Mouse (Mus musculus) frontal cortex, postnatal 10 days (tissue): ENCODE data around the gene Tgtp2.
"Not testable (repeated sequence)": the region's sequence is repeated elsewhere in the genome, so short reads cannot be mapped to it uniquely, and the experiment has no call there.

ENCODE experiments used
- DNase-seq, 2 experiments: peaks; one replicate each; pipeline ENCODE4 v3.0.0; 2022; ENCODE audit warnings: low spot score in 2 of 2, mixed read lengths in 1 of 2

The Tgtp2 gene

GRCm38 (mm10) chr11:49084875-49085274, 20.9 kb upstream of the Tgtp2 start:
- no peak for DNase-seq

GRCm38 (mm10) chr11:49084385-49084784, 20.4 kb upstream of the Tgtp2 start:
- DNase-seq: no peak

- no peak for DNase-seq
Measured at GRCm38 (mm10) chr11:49083808-49084207, 19.8 kb upstream of the Tgtp2 start.

- DNase-seq: peak in 1 of 2 experiments; percentile 17
Measured at GRCm38 (mm10) chr11:49083146-49083545, 19.1 kb upstream of the Tgtp2 start.

GRCm38 (mm10) chr11:49081886-49082285, 17.9 kb upstream of the Tgtp2 start:
- DNase-seq: no peak

GRCm38 (mm10) chr11:49081356-49081755, 17.4 kb upstream of the Tgtp2 start:
- no peak for DNase-seq

- no peak for DNase-seq
Measured at GRCm38 (mm10) chr11:49080636-49081035, 16.6 kb upstream of the Tgtp2 start.

- DNase-seq: no peak
Measured at GRCm38 (mm10) chr11:49078719-49079118, 14.7 kb upstream of the Tgtp2 start.

GRCm38 (mm10) chr11:49077012-49077411, 13.0 kb upstream of the Tgtp2 start:
- no peak for DNase-seq

- not testable (repeated sequence) for DNase-seq
Measured at GRCm38 (mm10) chr11:49076001-49076757, 12.2 kb upstream of the Tgtp2 start, which contains the start of gene Ifi47. TSS of gene Ifi47 (plus strand) at chr11:49076587.

- no peak for DNase-seq
Measured at GRCm38 (mm10) chr11:49068358-49068757, 4.4 kb upstream of the Tgtp2 start.

- not testable (repeated sequence) for DNase-seq
Measured at GRCm38 (mm10) chr11:49061865-49062264, 2.1 kb downstream of the Tgtp2 start.

GRCm38 (mm10) chr11:49060061-49060460, 3.9 kb downstream of the Tgtp2 start:
- DNase-seq: not testable (repeated sequence)

GRCm38 (mm10) chr11:49051894-49052293, 12.1 kb downstream of the Tgtp2 start:
- DNase-seq: not testable (repeated sequence)

GRCm38 (mm10) chr11:49051093-49051891, 12.7 kb downstream of the Tgtp2 start, which contains the start of gene 9930111J21Rik2:
TSS of gene 9930111J21Rik2 (minus strand) at chr11:49051242.
- not testable (repeated sequence) for DNase-seq

GRCm38 (mm10) chr11:49050064-49050463, 13.9 kb downstream of the Tgtp2 start:
- DNase-seq: not testable (repeated sequence)

GRCm38 (mm10) chr11:49012074-49012473, 51.9 kb downstream of the Tgtp2 start:
- not testable (repeated sequence) for DNase-seq
